ENCODE assay signal across 8 mouse cellular contexts in the genomic region with DNA sequence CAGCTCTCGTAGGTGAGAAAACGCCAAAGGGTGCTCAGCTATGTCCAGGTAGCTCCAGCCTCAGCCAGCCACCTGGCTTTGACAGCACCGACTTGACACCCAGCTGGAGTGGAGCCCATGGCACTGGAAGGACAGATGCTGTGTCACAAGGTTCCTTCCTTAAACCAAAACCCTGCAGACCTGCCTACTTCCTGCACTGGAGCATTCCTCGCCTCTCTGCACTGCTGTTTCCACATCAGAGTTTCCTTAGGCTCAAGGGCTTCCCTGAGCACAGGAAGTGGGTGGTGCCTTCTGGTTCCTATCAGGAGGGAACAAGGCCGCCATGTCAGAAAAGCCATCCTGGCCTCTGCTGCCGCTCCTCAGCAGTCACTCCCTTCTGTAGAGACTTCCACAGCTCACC. TPM values are rescaled to one million over a fixed set of nuclear protein-coding genes. Genes with fewer than 3 reads are reported as not detected.
DNase-seq lines count a peak whose midpoint lies in the region; ATAC-seq lines count a peak whose summit lies in the region.

No protein-coding gene starts in this region.

- H3K4me1 ChIP-seq in lung, embryonic 16.5 days (replicated peaks; ENCODE audit: control insufficient read depth, insufficient read depth, low read length), result peaks cover 48% of the 10 kb centered on the region
- H3K4me1 ChIP-seq in hindbrain, embryonic 13.5 days (replicated peaks), result peaks cover 63% of the 10 kb centered on the region

- no peaks in the 10 kb centered on the region for H3K9me3 ChIP-seq in lung, embryonic 16.5 days (ENCODE audit: control insufficient read depth, low read length)
- H3K9me3 ChIP-seq in hindbrain, embryonic 13.5 days, result no peaks in the 10 kb centered on the region

- peak; percentile 58 for ATAC-seq in inflammation-experienced regulatory T-cells, adult 6 months
- peak; percentile 53 for ATAC-seq in lung, embryonic 16.5 days (ENCODE audit: low read depth)
- ATAC-seq in erythroblast, adult 5-6 weeks (replicated peaks; ENCODE audit: low FRiP score, poor library complexity, severe bottlenecking), result no peak
- no peak for ATAC-seq in hindbrain, embryonic 13.5 days (ENCODE audit: low FRiP score)

- H3K9ac ChIP-seq in lung, embryonic 16.5 days (ENCODE audit: low read length), result no peak overlapping the region
- no peak overlapping the region for H3K9ac ChIP-seq in hindbrain, embryonic 13.5 days

- H3K4me2 ChIP-seq in lung, embryonic 16.5 days (ENCODE audit: low read depth, low read length), result no peak overlapping the region
- H3K4me2 ChIP-seq in hindbrain, embryonic 13.5 days, result no peak overlapping the region

- peak; percentile 59 for DNase-seq in adrenal gland, adult 2 months
- no peak for DNase-seq in adrenal gland, adult 18-20 months (ENCODE audit: low spot score in 2 of 2)
- DNase-seq in adrenal gland, postnatal 36 days, result peak; percentile 50 to 52
- no peak for DNase-seq in left cerebral cortex, adult 18-20 months (ENCODE audit: low spot score in 2 of 2)

- H3K4me3 ChIP-seq in lung, embryonic 16.5 days (ENCODE audit: low read length), result no peak overlapping the region
- no peak overlapping the region for H3K4me3 ChIP-seq in hindbrain, embryonic 13.5 days

- H3K27ac ChIP-seq in lung, embryonic 16.5 days (ENCODE audit: low read length), result peak overlapping the region; percentile 62
- H3K27ac ChIP-seq in hindbrain, embryonic 13.5 days, result no peak overlapping the region

- WGBS in lung, embryonic 16.5 days, result 56% methylated on average over 6 of the region's 6 CpGs
- whole genome bisulfite sequencing in hindbrain, embryonic 13.5 days, result 82% methylated on average over 6 of the region's 6 CpGs

- H3K27me3 ChIP-seq in lung, embryonic 16.5 days (ENCODE audit: control insufficient read depth, insufficient read depth, low read depth, low read length), result no peaks in the 10 kb centered on the region
- H3K27me3 ChIP-seq in hindbrain, embryonic 13.5 days, result no peaks in the 10 kb centered on the region

- no peaks in the 10 kb centered on the region for H3K36me3 ChIP-seq in lung, embryonic 16.5 days (ENCODE audit: control insufficient read depth, insufficient read depth, low read length)
- H3K36me3 ChIP-seq in hindbrain, embryonic 13.5 days, result no peaks in the 10 kb centered on the region

RNA-seq across cellular contexts. Expression of gene Sipa1l2, which starts 51.3 kb away (rescaled TPM):
- 10 to 100 TPM; 43.5 to 55.8 TPM for total RNA-seq in adrenal gland, adult 2 months (2021)
- 36.0 and 51.6 TPM in 2 replicates for polyA plus RNA-seq in adrenal gland, adult 2 months (2012; rRNA removed)
- 10 to 100 TPM; 34.3 to 48.1 TPM for total RNA-seq in adrenal gland, adult 18-20 months (2021)
- total RNA-seq in adrenal gland, postnatal 36 days (2021), result 10 to 100 TPM; 53.1 to 63.7 TPM
- 1 to 10 TPM in 2 of 3 experiments, under 1 TPM in 1; 0.39 to 2.2 (median 2.0) TPM for polyA plus RNA-seq in inflammation-experienced regulatory T-cells, adult 6 months (2017; shearing (Covaris generic))
- 13.3 and 14.2 TPM in 2 replicates for polyA plus RNA-seq in lung, embryonic 16.5 days (2015; fragmentation: Nextera tagmentation; extraction: Ambion mirVana)
- 0.38 and 1.9 TPM in 2 replicates for total RNA-seq in erythroblast, adult 5-6 weeks (2015; ENCODE audit: low replicate concordance)
- 1.2 and 2.6 TPM in 2 replicates for total RNA-seq in erythroblast, adult 5-6 weeks (2017; ENCODE audit: low replicate concordance)
- 24.7 and 26.5 TPM in 2 replicates for polyA plus RNA-seq in hindbrain, embryonic 13.5 days (2015; fragmentation: Nextera tagmentation; extraction: Ambion mirVana)
- 10 to 100 TPM; 42.4 to 43.1 TPM for total RNA-seq in left cerebral cortex, adult 18-20 months (2021)

Comparison
In these comparisons a context has a peak if more than half of its experiments do, and no peak if none do; other contexts are left out.
1. DNase-seq: peak in adrenal gland, adult 2 months (single experiment) and adrenal gland, postnatal 36 days (2 of 2); none in adrenal gland, adult 18-20 months (0 of 2) and left cerebral cortex, adult 18-20 months (0 of 2).
2. ATAC-seq: peak in inflammation-experienced regulatory T-cells, adult 6 months (single experiment) and lung, embryonic 16.5 days (single experiment); none in erythroblast, adult 5-6 weeks (single experiment) and hindbrain, embryonic 13.5 days (single experiment).
3. RNA of gene Sipa1l2, which starts 51.3 kb away (total RNA-seq): 53.1 to 63.7 TPM in adrenal gland, postnatal 36 days, 43.5 to 55.8 TPM in adrenal gland, adult 2 months, 34.3 to 48.1 TPM in adrenal gland, adult 18-20 months and 42.4 to 43.1 TPM in left cerebral cortex, adult 18-20 months; 0.38 to 2.6 TPM in erythroblast, adult 5-6 weeks; every median in the first group is over 4 times any median in the second.